Mouse (Mus musculus): Measurements from ENCODE around the gene Notch1. TPM values are rescaled to one million over a fixed set of nuclear protein-coding genes. Genes with fewer than 3 reads are reported as not detected.

The Notch1 gene
- polyA plus RNA-seq, 1 experiment = 108 TPM

DNA sequence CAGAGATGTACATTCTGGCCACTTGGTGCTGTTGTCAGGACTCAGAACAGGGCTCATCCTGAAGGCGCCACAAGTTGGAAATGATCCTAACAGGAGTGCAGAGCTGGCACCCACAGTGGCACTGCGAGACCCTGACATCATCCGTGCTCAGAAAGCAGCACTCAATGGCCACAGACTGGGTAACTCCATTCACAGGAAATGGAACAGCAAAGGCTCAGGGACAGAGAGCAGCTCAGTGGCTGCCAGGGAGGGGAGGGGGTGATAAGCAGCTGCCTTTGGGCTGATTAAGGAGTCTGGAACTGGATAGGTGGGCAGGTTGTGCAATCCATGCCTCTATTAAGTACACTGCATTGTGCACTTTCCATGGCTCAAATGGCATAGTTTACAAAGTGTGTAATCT lies 20.0 kb downstream of the Notch1 start:
- DNase-seq = no peak
- H3K4me1 ChIP-seq (ENCODE audit: control insufficient read depth, insufficient read depth, low read length) = peaks cover 85% of the 10 kb centered on the region
- WGBS = 35% methylated on average over 3 of the region's 3 CpGs

DNA sequence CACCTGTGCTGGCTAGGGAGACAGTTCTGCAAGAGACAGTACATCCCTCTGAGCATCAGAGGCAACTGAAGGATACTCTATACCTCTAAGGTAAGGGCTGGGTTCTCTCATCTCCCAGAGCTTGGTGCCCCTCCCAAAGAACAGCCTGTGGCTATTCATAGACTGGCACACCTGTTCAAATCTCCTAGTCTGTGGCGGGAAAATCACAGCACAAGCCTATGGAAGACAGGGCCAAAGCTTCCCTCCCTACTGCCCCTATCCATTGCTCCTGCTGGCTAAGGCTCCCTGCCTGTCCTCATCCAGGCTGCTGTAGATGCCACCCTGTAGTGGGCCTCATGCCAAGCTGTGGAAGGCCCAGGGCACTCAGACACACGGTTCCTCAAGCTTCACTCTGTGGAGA lies 20.8 kb downstream of the Notch1 start:
- H3K4me1 ChIP-seq (ENCODE audit: control insufficient read depth, insufficient read depth, low read length) = peaks cover 82% of the 10 kb centered on the region
- no peak for TF ChIP-seq CTCF (IDR thresholded peaks at IDR 0.05; ENCODE audit: insufficient read depth, low read length)
- TF ChIP-seq POLR2A (IDR thresholded peaks at IDR 0.05; ENCODE audit: borderline replicate concordance, extremely low read depth, low read depth, low read length) = no peak
- H3K4me3 ChIP-seq (replicated peaks; ENCODE audit: extremely low read depth, low read depth, low read length) = no peak overlapping the region
- DNase-seq = no peak
- 53% methylated on average over 2 of the region's 2 CpGs for WGBS

More for the DNA sequence above, 20.0 kb downstream of the Notch1 start:
- TF ChIP-seq CTCF (IDR thresholded peaks at IDR 0.05; ENCODE audit: insufficient read depth, low read length) (no peak), POLR2A (IDR thresholded peaks at IDR 0.05; ENCODE audit: borderline replicate concordance, extremely low read depth, low read depth, low read length) (no peak)
- H3K4me3 ChIP-seq (replicated peaks; ENCODE audit: extremely low read depth, low read depth, low read length) = no peak overlapping the region

DNA sequence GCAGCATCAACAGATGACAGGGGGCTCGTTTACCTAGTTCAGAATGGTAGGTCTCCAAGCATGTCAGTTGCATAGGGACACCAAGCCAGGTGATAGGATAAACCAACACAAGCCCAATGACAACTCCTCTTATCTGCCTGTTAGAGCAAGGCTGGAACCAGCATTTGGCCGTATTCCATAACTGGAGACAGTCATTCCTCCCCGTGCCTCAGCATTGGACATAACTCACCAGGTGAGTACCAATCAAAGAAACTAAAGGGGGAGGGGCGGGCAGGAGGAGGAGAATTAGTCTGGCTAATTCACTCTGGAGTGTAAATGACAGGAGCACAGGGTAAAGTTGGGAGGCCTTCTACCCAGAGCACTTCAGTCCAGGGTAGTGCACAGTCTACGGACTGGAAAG lies 21.5 kb downstream of the Notch1 start:
- TF ChIP-seq CTCF (IDR thresholded peaks at IDR 0.05; ENCODE audit: insufficient read depth, low read length) (no peak), POLR2A (IDR thresholded peaks at IDR 0.05; ENCODE audit: borderline replicate concordance, extremely low read depth, low read depth, low read length) (no peak)
- peaks cover 82% of the 10 kb centered on the region for H3K4me1 ChIP-seq (ENCODE audit: control insufficient read depth, insufficient read depth, low read length)
- no peak overlapping the region for H3K4me3 ChIP-seq (replicated peaks; ENCODE audit: extremely low read depth, low read depth, low read length)
- 62% methylated on average over 5 of the region's 5 CpGs for WGBS
- no peak for DNase-seq

DNA sequence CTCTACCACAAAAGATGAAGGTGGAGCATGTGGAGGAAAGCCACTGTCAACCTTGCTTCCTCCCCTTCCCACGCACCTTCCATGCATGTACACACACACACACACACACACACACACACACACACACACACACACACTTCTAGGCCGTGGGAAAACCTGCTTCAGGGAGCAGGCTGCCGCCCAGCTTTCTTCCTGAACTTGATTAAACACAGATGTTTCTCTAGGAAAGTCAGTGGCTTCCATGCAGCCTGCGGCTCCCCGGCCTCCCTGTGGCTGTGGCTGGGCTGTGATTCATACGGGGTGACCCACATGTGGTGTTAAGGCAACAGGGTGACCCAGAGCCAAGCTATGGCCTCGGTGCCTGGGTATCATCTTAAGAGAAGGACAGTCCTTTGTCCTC lies 22.1 kb downstream of the Notch1 start:
- H3K4me1 ChIP-seq (ENCODE audit: control insufficient read depth, insufficient read depth, low read length) = peaks cover 77% of the 10 kb centered on the region
- TF ChIP-seq CTCF (IDR thresholded peaks at IDR 0.05; ENCODE audit: insufficient read depth, low read length) (no peak), POLR2A (IDR thresholded peaks at IDR 0.05; ENCODE audit: borderline replicate concordance, extremely low read depth, low read depth, low read length) (no peak)
- no peak overlapping the region for H3K4me3 ChIP-seq (replicated peaks; ENCODE audit: extremely low read depth, low read depth, low read length)
- whole genome bisulfite sequencing = 12% methylated on average over 7 of the region's 7 CpGs
- DNase-seq = no peak

DNA sequence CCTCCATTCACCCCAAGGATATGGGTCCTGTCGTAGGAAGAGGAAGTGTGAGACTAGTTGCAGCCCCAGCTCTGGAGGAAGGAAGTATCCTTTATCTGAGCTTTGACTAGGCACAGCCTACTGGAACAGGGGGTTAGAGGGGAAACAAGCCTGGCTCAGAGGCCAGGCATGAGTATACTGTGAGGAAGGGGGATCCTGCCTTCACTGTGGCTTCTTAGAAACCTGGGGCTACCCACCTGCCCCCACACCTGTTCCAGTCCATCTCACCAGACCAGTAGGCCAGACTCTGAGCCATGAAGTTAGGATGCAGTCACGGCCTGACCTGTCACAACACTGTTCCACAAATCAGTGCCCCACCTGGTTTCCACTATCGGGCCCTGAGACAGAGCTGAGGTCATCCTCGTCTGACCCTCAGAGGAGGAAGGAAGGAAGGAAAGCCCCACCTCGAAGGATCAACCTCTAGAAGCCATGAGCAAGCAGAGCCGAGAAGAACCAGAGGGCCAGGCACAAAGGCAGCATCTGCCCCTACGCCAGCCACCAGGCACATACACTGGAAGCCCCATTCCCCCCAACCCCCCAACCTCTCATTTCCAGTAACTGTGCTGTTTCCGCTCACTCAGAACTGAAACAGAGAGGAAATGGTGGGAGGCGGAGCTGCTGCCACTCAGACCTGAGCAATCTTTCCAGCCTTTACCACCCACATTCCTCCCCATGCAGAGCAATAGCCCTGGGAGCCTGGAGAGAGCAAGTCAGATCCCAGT lies 23.3 kb downstream of the Notch1 start:
- no peak overlapping the region for H3K4me3 ChIP-seq (replicated peaks; ENCODE audit: extremely low read depth, low read depth, low read length)
- 14% methylated on average over 9 of the region's 9 CpGs for WGBS
- no peak for DNase-seq
- TF ChIP-seq POLR2A (IDR thresholded peaks at IDR 0.05; ENCODE audit: borderline replicate concordance, extremely low read depth, low read depth, low read length) (no peak), CTCF (IDR thresholded peaks at IDR 0.05; ENCODE audit: insufficient read depth, low read length) (no peak)
- H3K4me1 ChIP-seq (ENCODE audit: control insufficient read depth, insufficient read depth, low read length) = peaks cover 77% of the 10 kb centered on the region

DNA sequence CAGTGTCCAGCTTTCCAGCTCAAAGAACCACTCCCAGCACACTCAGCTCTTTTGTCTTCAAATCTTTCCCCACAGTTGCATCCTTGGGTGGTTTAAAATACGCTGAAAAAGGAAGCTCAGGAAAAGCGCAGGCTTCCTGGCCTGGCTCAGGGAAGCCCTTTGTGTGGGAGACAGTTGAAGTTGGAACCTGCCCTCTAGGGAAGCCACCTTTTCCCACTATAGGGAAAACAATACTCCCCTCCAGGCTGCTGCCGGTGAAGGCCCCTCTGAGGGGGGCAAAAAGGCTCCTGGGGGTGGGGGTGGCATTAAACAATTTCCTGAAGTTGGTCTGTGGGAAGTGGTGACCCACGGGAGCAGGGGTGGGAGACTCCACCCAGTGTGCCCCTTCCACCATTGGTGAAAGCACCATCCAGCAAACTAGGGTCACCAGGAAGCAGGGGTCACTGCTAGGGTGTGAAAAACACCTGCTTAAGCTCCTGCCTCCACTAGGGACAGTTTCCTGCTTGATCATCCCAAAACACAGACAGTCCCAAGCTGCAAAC lies 25.6 kb downstream of the Notch1 start:
- no peak for DNase-seq

DNA sequence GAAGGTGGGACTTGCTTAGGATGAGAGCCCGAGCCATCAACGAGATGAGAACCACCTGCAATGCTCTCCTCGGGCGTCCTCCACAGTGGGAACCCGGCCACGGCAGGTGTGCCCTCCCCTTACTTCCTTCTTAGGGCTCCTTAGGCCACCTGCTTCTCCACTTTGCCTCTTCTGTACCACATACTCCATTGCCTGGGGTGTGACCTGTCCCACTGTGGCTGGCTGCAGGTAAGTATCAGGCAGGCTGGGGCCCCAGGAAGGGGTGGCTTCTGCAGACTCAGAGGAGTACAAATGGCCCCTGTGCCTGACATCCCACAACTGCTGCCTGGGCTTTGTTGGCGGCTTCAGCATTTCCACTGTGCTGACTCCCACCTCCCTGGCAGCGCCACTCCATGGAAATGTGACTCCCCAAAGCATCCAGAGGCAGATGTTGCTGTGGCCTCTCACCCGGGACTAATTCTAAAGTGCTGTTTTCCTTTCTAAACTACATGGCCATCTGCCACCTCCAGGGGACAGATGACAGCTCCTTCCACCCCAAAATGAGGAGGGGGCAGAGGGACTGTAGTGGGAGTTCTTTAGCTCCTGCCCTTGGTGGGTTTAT lies 27.8 kb downstream of the Notch1 start:
- TF ChIP-seq POLR2A (IDR thresholded peaks at IDR 0.05; ENCODE audit: borderline replicate concordance, extremely low read depth, low read depth, low read length) (no peak), CTCF (IDR thresholded peaks at IDR 0.05; ENCODE audit: insufficient read depth, low read length) (no peak)
- Histone ChIP-seq H3K4me1 (ENCODE audit: control insufficient read depth, insufficient read depth, low read length) (peaks cover 68% of the 10 kb centered on the region), H3K4me3 (replicated peaks; ENCODE audit: extremely low read depth, low read depth, low read length) (no peak overlapping the region)
- DNase-seq = no peak
- 39% methylated on average over 9 of the region's 9 CpGs for WGBS

More for the DNA sequence above, 25.6 kb downstream of the Notch1 start:
- TF ChIP-seq POLR2A (IDR thresholded peaks at IDR 0.05; ENCODE audit: borderline replicate concordance, extremely low read depth, low read depth, low read length) = no peak
- no peak for TF ChIP-seq CTCF (IDR thresholded peaks at IDR 0.05; ENCODE audit: insufficient read depth, low read length)
- Histone ChIP-seq H3K4me1 (ENCODE audit: control insufficient read depth, insufficient read depth, low read length) (peaks cover 74% of the 10 kb centered on the region), H3K4me3 (replicated peaks; ENCODE audit: extremely low read depth, low read depth, low read length) (no peak overlapping the region)
- 28% methylated on average over 4 of the region's 4 CpGs for WGBS

DNA sequence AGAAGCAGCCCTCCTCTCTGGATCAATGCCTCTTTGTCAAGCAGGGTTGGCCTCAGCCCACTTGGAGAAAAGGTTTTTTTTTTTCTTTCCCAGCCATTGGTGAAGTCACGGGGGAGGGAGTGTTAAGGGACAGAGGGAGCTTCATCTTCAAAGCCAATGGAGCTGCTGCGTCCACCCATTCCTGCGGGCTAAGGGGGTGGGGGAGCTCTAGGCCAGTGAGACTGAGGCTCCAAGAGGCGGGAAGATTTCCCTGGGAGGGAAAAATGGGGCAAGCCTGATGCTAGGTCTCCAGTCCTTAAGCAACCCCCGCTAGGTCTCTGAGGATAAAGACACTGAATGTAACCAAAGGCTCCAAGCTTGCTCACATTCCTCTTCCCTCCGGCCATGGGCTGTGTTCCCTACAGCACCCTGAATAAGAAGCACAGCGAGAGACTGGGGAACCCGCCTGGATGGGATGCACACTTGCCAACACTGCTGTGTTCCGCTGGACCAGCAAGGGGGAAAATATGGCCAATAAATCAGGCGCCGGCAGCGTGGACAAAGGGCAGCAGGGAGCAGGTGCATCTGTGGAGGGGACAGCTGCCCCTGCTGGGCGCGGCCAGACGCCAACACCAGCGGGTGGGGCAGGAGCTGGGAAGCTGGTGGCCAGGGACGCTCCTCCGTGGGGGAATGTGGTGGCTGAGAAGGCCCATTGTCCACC lies 29.0 kb downstream of the Notch1 start:
- Histone ChIP-seq H3K4me1 (ENCODE audit: control insufficient read depth, insufficient read depth, low read length) (peaks cover 67% of the 10 kb centered on the region), H3K4me3 (replicated peaks; ENCODE audit: extremely low read depth, low read depth, low read length) (no peak overlapping the region)
- DNase-seq = no peak
- no peak for TF ChIP-seq POLR2A (IDR thresholded peaks at IDR 0.05; ENCODE audit: borderline replicate concordance, extremely low read depth, low read depth, low read length)
- no peak for TF ChIP-seq CTCF (IDR thresholded peaks at IDR 0.05; ENCODE audit: insufficient read depth, low read length)
- WGBS = 37% methylated on average over 18 of the region's 18 CpGs

DNA sequence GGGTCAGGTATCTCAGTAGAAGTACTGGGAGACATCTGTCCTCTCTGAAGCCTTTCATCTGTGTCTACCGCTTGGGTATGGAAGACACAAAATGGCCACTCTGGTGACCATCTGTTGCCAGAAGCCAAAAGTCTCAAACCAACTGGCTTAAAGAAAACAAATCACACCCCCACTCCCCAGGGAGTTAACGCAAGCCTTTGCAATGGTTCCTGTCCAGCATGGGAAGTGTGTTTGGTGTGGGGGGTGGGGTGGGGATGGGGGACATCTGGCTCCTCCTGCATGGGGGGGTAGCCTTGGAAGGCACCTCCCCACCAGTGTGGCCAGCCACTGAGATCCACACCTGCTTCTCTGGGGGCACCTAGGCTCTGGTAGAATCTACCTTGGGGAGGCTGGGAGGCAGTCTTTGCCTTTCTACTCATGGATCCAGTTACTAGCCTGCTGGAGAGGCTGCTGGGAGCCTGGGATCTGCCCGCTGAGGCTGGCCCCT lies 29.6 kb downstream of the Notch1 start:
- 37% methylated on average over 3 of the region's 3 CpGs for WGBS
- TF ChIP-seq POLR2A (IDR thresholded peaks at IDR 0.05; ENCODE audit: borderline replicate concordance, extremely low read depth, low read depth, low read length) (no peak), CTCF (IDR thresholded peaks at IDR 0.05; ENCODE audit: insufficient read depth, low read length) (no peak)
- H3K4me1 ChIP-seq (ENCODE audit: control insufficient read depth, insufficient read depth, low read length) = peaks cover 70% of the 10 kb centered on the region
- DNase-seq = no peak
- H3K4me3 ChIP-seq (replicated peaks; ENCODE audit: extremely low read depth, low read depth, low read length) = no peak overlapping the region
